In genomic region chr6:88193433-88194052, GRCm38 (mm10) we compare ENCODE assay signal across 8 mouse cellular contexts. TPM values are rescaled to one million over a fixed set of nuclear protein-coding genes. Genes with fewer than 3 reads are reported as not detected.
DNase-seq lines count a peak whose midpoint lies in the region; ATAC-seq and TF ChIP-seq lines count a peak whose summit lies in the region.

Gata2 (plus strand) TSS chr6:88193891.

- peaks cover 4% of the 10 kb centered on the region for H3K27me3 ChIP-seq in testis, adult 2 months (ENCODE audit: control insufficient read depth, insufficient read depth, low read length)
- H3K27me3 ChIP-seq in forebrain, embryonic 13.5 days, result peaks cover 100% of the 10 kb centered on the region
- H3K27me3 ChIP-seq in hindbrain, embryonic 15.5 days, result peaks cover 84% of the 10 kb centered on the region
- peaks cover 100% of the 10 kb centered on the region for H3K27me3 ChIP-seq in liver, embryonic 16.5 days (ENCODE audit: control insufficient read depth, insufficient read depth, low read depth, low read length)

- TF ChIP-seq CTCF in testis, adult 2 months (IDR thresholded peaks at IDR 0.05; ENCODE audit: control insufficient read depth, insufficient read depth, insufficient replicate concordance, low read depth, low read length), result no peak

- no peaks in the 10 kb centered on the region for H3K36me3 ChIP-seq in testis, adult 2 months (ENCODE audit: control insufficient read depth, insufficient read depth, low read length)
- no peaks in the 10 kb centered on the region for H3K36me3 ChIP-seq in forebrain, embryonic 13.5 days (ENCODE audit: poor library complexity, severe bottlenecking)
- no peaks in the 10 kb centered on the region for H3K36me3 ChIP-seq in hindbrain, embryonic 15.5 days
- H3K36me3 ChIP-seq in liver, embryonic 16.5 days (ENCODE audit: control insufficient read depth, insufficient read depth), result no peaks in the 10 kb centered on the region

- TF ChIP-seq POLR2A in testis, adult 2 months (IDR thresholded peaks at IDR 0.05; ENCODE audit: control insufficient read depth, low read depth, low read length), result no peak

- no peak within 1 kb of the TSS for H3K27ac ChIP-seq in testis, adult 2 months (ENCODE audit: control insufficient read depth, insufficient read depth, low read depth, low read length)
- no peak within 1 kb of the TSS for H3K27ac ChIP-seq in forebrain, embryonic 13.5 days
- H3K27ac ChIP-seq in hindbrain, embryonic 15.5 days (replicated peaks), result no peak within 1 kb of the TSS; the same call in 1 of the 2 replicates
- no peak within 1 kb of the TSS for H3K27ac ChIP-seq in liver, embryonic 16.5 days (ENCODE audit: low read length)

- peak within 1 kb of the TSS; percentile 59 for H3K4me2 ChIP-seq in forebrain, embryonic 13.5 days
- H3K4me2 ChIP-seq in hindbrain, embryonic 15.5 days, result peak within 1 kb of the TSS; percentile 50
- peak within 1 kb of the TSS; percentile 65 for H3K4me2 ChIP-seq in liver, embryonic 16.5 days (ENCODE audit: low read depth, low read length)

- WGBS in forebrain, embryonic 13.5 days, result under 1% methylated on average over 57 of the region's 57 CpGs
- 1% methylated on average over 49 of the region's 57 CpGs for WGBS in hindbrain, embryonic 15.5 days
- 2% methylated on average over 50 of the region's 57 CpGs for WGBS in liver, embryonic 16.5 days (ENCODE audit: insufficient replicate concordance)

- peak within 1 kb of the TSS; percentile 10; the same call in 1 of the 2 replicates for H3K9ac ChIP-seq in forebrain, embryonic 13.5 days
- H3K9ac ChIP-seq in hindbrain, embryonic 15.5 days, result peak within 1 kb of the TSS; percentile 11; the same call in 1 of the 2 replicates
- peak within 1 kb of the TSS; percentile 28; the same call in 1 of the 2 replicates for H3K9ac ChIP-seq in liver, embryonic 16.5 days (ENCODE audit: low read depth, low read length)

- H3K4me3 ChIP-seq in testis, adult 2 months (ENCODE audit: control insufficient read depth, low read depth, low read length), result peak within 1 kb of the TSS; percentile 46
- peak within 1 kb of the TSS; percentile 32 for H3K4me3 ChIP-seq in forebrain, embryonic 13.5 days
- H3K4me3 ChIP-seq in hindbrain, embryonic 15.5 days, result peak within 1 kb of the TSS; percentile 25
- peak within 1 kb of the TSS; percentile 49 for H3K4me3 ChIP-seq in liver, embryonic 16.5 days (ENCODE audit: low read depth, low read length)

- no peak for ATAC-seq in forebrain, embryonic 13.5 days
- no peak for ATAC-seq in hindbrain, embryonic 15.5 days (ENCODE audit: low FRiP score, low read depth)
- no peak for ATAC-seq in liver, embryonic 16.5 days (ENCODE audit: low read depth)

- H3K4me1 ChIP-seq in testis, adult 2 months (ENCODE audit: control insufficient read depth, insufficient read depth, low read length), result peaks cover 60% of the 10 kb centered on the region
- H3K4me1 ChIP-seq in forebrain, embryonic 13.5 days, result peaks cover 49% of the 10 kb centered on the region
- peaks cover 54% of the 10 kb centered on the region for H3K4me1 ChIP-seq in hindbrain, embryonic 15.5 days (replicated peaks)
- peaks cover 44% of the 10 kb centered on the region for H3K4me1 ChIP-seq in liver, embryonic 16.5 days (ENCODE audit: control insufficient read depth, low read depth, low read length)

- DNase-seq in testis, postnatal 14 days (ENCODE audit: low spot score), result no peak
- DNase-seq in retina, postnatal 1 day, result peak; percentile 56
- DNase-seq in thymus, postnatal 25 days, result no peak
- no peak for DNase-seq in right cerebral cortex, postnatal 25 days

- H3K9me3 ChIP-seq in forebrain, embryonic 13.5 days (replicated peaks), result no peaks in the 10 kb centered on the region
- H3K9me3 ChIP-seq in hindbrain, embryonic 15.5 days, result no peaks in the 10 kb centered on the region
- H3K9me3 ChIP-seq in liver, embryonic 16.5 days (replicated peaks; ENCODE audit: control insufficient read depth, low read length), result no peaks in the 10 kb centered on the region

RNA-seq across cellular contexts. Expression of gene Gata2, which starts in this region (rescaled TPM):
- polyA plus RNA-seq in testis, adult 2 months (2012; rRNA removed), result 44.7 and 54.1 TPM in 2 replicates
- polyA plus RNA-seq in forebrain, embryonic 13.5 days (2015; fragmentation: Nextera tagmentation; extraction: Ambion mirVana), result 2.3 and 3.2 TPM in 2 replicates
- polyA plus RNA-seq in hindbrain, embryonic 15.5 days (2015; fragmentation: Nextera tagmentation; extraction: Ambion mirVana), result 18.1 and 20.2 TPM in 2 replicates
- polyA plus RNA-seq in liver, embryonic 16.5 days (2015; fragmentation: Nextera tagmentation; extraction: Ambion mirVana), result 3.0 and 3.7 TPM in 2 replicates
